Mouse (Mus musculus): ENCODE data around the gene Mipep.

The Mipep gene

DNA sequence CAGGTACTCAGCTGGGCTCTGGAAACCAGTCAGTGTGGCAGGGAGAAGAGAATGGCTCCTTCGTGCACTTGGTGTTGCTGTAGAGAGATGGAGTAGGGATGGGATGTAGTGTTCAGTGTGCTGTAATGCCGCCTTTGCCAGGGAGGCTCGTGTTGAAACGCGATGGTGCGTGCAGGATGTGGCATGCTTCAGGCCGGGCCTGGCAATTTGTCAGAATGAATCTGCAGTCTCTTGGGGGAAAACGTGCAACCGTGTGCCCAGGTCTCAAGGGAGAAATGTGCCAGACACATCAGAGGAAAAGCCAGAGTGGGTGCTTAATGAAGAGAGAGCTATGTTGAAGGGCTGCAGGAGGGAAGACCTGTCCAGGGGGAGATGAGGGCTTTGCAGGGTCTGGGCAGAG, 20.6 kb downstream of the Mipep start:
- DNase-seq, result no peak

DNA sequence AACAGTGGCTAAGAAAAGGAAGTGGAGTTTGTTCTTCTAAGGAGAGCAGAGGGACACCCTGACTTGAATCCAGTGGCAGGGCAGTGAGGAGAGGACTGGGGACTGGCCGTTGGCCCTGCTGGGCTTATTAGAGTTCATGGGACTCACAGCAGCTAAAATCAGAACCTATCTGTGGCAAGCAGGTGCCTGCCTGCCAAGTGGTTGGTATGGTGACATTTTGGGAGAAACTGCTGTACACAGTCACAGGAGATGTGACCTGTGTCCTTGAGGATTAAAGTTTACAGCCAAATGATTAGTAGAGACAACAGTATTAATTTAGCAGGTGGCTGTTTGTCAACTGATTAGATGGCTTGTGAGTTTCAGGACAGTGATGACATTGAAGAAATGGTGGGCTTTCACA, 21.5 kb downstream of the Mipep start:
- no peak for DNase-seq

GRCm38 (mm10) chr14:60806891-60807344, 22.5 kb downstream of the Mipep start:
- no peak for DNase-seq

DNA sequence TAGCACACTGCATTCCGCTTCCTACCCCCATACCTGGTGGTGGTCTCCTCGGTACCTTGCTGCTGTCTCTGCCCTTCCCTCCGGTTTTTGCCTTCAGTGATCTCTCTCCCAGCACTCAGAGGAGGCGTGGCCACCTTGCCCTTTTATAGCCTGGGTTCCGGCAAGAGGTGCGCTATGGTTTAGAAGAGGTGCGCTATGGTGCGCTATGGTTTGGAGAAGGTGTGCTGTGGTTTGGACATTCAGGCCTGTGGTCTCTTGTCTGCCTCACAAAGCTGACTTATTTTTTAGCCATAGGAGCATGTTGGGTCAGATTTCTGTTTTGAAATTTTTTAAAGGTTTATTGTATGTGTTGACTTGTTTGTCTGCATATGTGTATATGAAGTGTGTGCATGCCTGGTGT, 25.5 kb downstream of the Mipep start:
- no peak for DNase-seq

DNA sequence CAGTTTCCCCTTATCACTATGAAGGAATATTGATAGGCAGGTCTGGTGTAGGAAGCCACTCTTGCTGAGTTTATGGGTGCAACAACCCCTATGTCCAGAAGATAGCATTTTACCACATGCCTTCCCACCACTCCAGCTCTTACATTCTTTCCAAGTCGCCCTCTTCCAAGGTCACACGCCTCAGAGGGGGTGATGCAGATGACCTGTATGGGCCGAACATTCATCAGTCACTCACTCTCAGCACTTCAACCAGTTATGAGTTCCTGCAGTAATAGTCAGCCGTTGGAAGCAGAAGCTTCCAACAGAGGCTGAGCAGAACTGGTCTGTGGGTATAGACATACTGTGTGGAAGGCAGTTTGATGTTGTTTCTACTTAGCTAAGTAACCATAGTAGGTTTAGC, 27.2 kb downstream of the Mipep start:
- no peak for DNase-seq

DNA sequence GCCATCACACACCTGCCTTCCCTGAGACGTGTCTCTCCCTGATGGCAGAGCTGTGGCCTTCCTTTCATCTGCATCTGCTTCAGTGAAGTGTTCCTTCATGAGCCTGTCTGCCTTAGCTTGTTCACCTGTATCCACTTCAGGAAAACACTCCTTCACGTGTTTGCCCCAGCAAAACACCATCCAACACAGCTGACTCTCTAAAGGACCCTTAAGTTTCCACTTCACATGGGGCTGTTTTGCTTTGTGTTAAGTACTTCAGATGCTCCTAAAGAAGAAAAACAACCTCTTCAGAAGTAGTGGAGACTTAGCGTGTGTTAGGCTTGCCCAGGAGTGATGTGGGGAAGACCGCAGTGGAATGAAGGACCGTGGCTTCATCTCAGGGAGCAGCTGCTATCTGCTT, 30.7 kb downstream of the Mipep start:
- no peak for DNase-seq

DNA sequence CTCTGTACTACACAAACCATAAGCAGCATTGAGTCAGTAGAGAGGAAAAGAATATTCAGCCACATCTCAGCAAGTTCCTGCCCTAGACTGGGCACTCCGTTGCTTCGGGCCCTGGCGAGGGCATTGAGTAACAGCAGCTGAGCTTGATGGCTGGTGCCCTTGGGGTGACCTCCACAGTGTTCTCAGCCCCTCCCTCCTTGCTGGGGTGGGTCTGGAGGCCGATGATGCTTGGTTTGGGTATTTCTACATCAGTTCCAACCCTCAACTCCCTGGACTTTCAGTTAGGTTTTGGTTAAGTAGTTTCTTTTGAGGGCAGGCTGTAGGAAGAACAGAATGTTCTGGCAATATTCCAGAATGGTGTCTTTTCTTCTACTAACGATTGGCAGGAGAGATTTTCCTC, 33.7 kb downstream of the Mipep start:
- DNase-seq, result no peak

DNA sequence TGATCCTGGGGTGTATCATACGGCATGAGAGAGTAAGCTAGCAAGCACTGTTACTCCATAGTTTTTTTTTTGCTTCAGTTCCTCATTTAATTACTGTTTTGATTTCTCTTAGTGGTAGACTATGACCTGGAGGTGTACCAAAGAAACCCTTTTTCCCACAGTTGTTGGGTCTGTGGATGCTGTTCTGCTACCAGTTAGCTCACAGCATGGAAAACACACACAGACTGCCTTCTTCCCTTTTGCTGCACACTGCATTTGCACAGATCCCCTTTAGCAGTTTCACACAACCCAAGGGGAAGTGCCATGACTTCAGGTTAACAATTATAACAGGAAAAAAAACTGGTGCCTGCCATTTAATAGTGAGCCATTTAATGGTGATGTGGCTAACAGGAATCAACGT, 45.7 kb downstream of the Mipep start:
- DNase-seq, result no peak

GRCm38 (mm10) chr14:60836709-60837108, 52.3 kb downstream of the Mipep start:
- DNase-seq, result no peak

GRCm38 (mm10) chr14:60839654-60840053, 55.3 kb downstream of the Mipep start:
- no peak for DNase-seq

DNA sequence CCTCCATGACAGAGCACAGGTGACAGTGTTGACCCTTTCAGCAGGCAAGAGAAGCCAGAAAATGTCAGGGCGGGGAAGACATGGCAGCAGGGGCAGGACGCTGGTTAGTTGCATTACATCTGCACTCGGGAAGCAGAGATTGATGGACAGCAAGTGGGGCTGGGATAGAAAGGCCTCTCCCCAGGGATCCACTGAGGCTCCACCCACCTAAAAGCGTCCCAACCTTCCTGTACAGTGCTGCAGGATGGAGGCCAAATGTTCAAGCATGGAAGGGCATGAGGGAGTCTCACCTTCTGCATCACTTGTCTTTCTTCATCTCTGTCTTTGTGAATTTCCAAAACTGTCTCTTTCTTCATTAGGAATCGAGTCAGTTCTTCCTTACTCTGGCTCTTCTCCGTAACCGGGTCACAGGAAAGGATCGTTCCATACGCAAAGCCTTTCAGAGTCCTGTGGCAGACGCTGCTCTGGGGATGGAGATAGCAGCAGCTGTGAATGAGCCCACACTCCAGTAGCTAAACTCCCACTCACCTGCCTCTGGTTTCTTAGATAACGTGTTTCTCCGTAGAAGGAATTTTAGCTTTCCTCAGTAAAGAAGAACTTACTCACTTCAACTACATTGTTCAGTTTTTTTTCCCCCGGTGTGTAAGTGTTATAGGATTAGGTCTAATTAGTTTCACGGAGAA, 57.7 kb downstream of the Mipep start:
- DNase-seq, result no peak

- no peak for DNase-seq
Measured at GRCm38 (mm10) chr14:60843596-60843995, 59.2 kb downstream of the Mipep start.

DNA sequence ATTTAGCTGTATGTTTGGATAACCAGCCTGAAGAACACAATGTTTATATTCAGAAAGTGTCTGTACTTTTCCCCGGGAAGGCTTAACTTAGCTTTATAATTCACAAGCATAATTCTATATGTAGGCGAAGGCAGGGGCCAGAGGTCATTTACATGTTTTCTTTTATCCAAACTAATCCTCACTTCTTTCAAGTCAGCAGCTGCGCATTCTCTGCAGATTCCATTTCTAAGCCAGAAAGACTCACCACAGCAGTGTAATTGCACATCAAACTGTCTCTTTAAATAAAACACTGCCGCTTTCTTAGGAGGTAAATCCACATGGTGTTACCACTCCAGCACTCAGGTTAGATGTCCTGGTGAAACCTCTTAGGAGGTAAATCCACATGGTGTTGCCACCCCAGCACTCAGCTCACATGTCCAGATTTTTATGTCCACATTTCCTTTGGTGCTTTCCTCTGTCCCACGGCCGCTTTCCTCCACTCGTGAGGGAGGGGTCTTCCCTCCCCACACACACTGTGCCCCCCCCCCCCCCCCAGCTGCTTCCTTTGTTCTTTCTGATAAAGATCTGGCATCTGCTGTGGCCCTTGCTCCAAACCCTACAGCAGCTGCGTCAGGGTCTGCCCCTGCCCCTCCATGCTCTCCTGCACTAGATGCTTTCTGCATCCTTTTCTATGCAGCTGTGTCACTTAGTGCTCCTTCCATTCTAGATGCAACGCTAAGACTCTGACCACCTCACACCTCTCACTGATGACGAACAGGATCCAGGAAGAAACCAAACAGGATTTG, 61.1 kb downstream of the Mipep start:
- no peak for DNase-seq

- DNase-seq, result no peak
Measured at GRCm38 (mm10) chr14:60846174-60846573, 61.8 kb downstream of the Mipep start.

- no peak for DNase-seq
Measured at GRCm38 (mm10) chr14:60848194-60848593, 63.8 kb downstream of the Mipep start.

DNA sequence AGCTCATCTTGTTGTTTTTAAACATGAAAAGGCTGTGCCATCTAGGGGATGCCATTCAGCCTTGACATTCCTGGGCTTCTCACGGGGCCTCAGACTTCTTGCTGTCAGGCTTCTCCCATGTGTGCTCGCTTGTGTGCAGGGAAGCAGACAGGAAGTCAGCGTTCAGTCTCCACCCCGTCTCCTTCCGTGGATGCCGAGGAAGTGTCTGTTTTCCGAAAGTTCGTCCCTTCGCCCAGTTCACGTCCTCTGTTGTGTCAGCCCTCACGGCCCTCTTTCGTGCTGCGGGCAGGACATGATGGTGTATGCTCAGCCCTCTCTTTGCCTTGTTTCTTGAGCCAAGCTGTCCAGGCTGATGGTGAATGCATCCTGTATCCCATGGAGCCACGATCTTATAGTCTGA, 65.7 kb downstream of the Mipep start:
- no peak for DNase-seq

- no peak for DNase-seq
Measured at GRCm38 (mm10) chr14:60851632-60852031, 67.3 kb downstream of the Mipep start.

DNA sequence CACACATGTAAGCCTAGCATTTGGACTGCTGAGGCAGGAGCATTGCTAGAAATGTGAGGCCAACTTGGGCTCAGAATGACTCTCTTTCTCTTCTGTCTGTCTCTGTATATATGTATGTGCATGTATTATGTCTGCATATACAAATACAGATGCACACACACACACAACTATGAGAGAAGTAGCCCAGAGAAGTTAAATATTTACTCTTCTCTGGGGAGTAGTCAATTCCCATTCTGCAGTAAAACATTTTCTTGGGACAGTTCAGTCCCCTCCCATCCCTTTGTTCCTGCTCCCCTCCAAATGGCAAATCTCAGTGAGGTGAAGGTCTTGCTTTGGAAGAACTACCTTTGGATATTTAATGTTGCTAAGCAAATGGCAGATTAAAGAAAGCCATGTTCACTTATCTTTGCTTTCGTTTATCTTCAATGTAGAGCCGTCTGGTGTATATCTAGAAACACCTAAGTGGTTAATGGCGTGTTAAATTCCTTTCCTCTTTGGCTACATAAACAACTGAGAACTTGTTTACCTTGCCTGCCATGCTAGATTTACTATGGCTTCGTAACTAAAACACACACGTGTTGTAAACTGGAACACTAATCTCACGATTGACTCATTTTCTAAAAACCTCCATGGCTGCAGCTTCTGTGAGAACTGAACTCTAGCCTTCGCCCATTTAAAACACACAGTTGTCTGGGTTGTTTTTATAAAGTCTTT, 72.0 kb downstream of the Mipep start:
- no peak for DNase-seq

- DNase-seq, result no peak
Measured at GRCm38 (mm10) chr14:60856913-60857300, 72.5 kb downstream of the Mipep start.

DNA sequence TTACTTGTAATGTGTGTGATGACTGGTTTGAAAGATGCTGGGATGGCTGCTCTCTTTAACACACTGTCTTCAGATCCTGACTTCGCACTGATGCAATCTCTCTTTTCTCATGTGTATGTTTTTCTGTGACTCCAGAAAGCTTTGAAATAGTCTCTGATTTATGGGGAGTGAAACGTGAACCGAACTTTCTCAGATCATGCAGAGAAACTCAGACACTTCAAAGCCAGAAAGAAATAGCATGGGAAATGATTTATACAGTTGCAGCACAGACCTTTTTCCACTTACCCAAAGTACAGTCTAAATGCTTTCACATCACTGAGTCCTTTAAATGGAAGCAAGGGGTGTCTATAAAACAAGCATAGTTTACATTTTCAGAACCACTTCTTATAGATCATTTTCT, 79.0 kb downstream of the Mipep start:
- no peak for DNase-seq

DNA sequence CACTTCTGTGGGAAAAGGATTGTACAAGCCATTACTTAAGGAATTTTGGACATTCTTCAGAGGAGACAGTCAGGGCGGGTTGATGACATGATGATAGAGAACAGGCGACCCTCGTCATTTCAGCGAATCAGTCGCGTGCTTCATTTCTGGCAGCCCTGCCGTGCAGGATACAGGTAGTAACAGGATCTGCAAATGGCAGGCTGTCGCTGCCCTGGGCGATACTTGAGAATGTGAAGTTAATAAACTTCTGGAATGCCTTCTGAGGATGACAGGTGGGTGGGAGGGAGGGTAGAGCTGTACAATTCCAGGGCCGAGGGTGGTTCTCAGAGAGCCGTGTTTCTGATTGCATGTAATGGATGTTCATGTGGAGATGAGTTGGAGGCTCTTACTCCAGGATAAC, 82.0 kb downstream of the Mipep start:
- no peak for DNase-seq

- DNase-seq, result no peak
Measured at GRCm38 (mm10) chr14:60868325-60868724, 84.0 kb downstream of the Mipep start.

- DNase-seq, result peak; percentile 79
Measured at GRCm38 (mm10) chr14:60871831-60872230, 87.5 kb downstream of the Mipep start.

GRCm38 (mm10) chr14:60882106-60882505, 97.7 kb downstream of the Mipep start:
- no peak for DNase-seq

Measured in cerebellum, adult 9-11 months (tissue).